ENCODE assay signal across 28 mouse cellular contexts in the genomic region with DNA sequence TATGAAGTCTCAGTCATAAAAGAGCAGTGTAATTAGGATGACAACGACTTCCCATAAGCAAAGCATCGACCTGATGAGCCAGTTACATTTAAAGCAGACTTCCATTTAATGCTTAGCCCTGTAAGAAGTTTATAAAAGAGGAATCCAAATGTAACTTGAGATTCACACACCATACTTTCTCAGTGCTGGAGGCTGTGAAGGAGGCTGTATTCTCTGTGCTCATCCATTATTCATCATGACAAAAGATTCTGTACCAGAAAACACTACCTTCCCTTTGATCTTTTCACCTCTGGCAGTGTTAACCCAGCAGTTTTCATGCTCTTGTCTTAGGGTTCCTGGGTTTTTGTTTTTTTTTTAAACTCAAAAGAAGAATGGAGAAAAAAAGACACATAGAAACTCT.
A peak's percentile ranks its signal among the peaks of the same experiment; 100 is the strongest.
DNase-seq lines count a peak whose midpoint lies in the region; ATAC-seq and TF ChIP-seq lines count a peak whose summit lies in the region.
"Had no signal": no experiment of that assay in that cellular context is flagged by ENCODE, and none has a peak within 500 bp of the region (broad histone marks: within the 10 kb centered on the region; RNA-seq: fewer than 3 reads in every experiment).

No protein-coding gene starts in this region.

- no peak for TF ChIP-seq CTCF in brain, embryonic 14.5 days (IDR thresholded peaks at IDR 0.05; ENCODE audit: borderline replicate concordance, extremely low read depth, insufficient read depth, insufficient read length)

- 0 out of 2 replicates have a peak, but pooled peaks cover 2% of the 10 kb centered on the region for H3K4me1 ChIP-seq in midbrain, embryonic 14.5 days (ENCODE audit: control insufficient read depth, insufficient read depth, low read length)
- no peaks in the 10 kb centered on the region for H3K4me1 ChIP-seq in midbrain, embryonic 13.5 days (replicated peaks)
- H3K4me1 ChIP-seq: embryonic facial prominence, embryonic 13.5 days; embryonic facial prominence, embryonic 15.5 days; forebrain, embryonic 10.5 days; forebrain, embryonic 12.5 days had no signal

- no peaks in the 10 kb centered on the region for H3K36me3 ChIP-seq in midbrain, embryonic 14.5 days (ENCODE audit: control insufficient read depth, insufficient read depth, low read length)
- H3K36me3 ChIP-seq in midbrain, embryonic 13.5 days = no peaks in the 10 kb centered on the region
- H3K36me3 ChIP-seq: embryonic facial prominence, embryonic 13.5 days; embryonic facial prominence, embryonic 15.5 days; forebrain, embryonic 10.5 days; forebrain, embryonic 12.5 days; G1E had no signal

- no peak for DNase-seq in frontal cortex, adult 2 months (ENCODE audit: extremely low spot score in 1 of 2, low spot score in 1 of 2)
- DNase-seq in midbrain, embryonic 14.5 days = peak; percentile 37
- DNase-seq in brain, embryonic 14.5 days (ENCODE audit: low read depth) = peak; percentile 28
- DNase-seq: adrenal gland, adult 8-10 months; adrenal gland, postnatal 14 days; adrenal gland, postnatal 36 days; B cell, adult 2 months; cerebellum, adult 11 months; cerebellum, adult 18-20 months; cerebellum, adult 8-10 months; cerebellum, adult 9-11 months; cerebellum, postnatal 14 days; cerebellum, postnatal 36 days; embryo, embryonic 11 days had no signal

- H3K9ac ChIP-seq in midbrain, embryonic 14.5 days (replicated peaks; ENCODE audit: low read length) = no peak overlapping the region
- H3K9ac ChIP-seq in midbrain, embryonic 13.5 days (replicated peaks) = no peak overlapping the region
- H3K9ac ChIP-seq: embryonic facial prominence, embryonic 13.5 days; embryonic facial prominence, embryonic 15.5 days; forebrain, embryonic 12.5 days had no signal

- no peaks in the 10 kb centered on the region for H3K9me3 ChIP-seq in midbrain, embryonic 14.5 days (ENCODE audit: control insufficient read depth, low read length)
- no peaks in the 10 kb centered on the region for H3K9me3 ChIP-seq in midbrain, embryonic 13.5 days
- H3K9me3 ChIP-seq: embryonic facial prominence, embryonic 13.5 days; embryonic facial prominence, embryonic 15.5 days; forebrain, embryonic 10.5 days; forebrain, embryonic 12.5 days; G1E had no signal

- 65% methylated on average over 2 of the region's 2 CpGs for WGBS in midbrain, embryonic 14.5 days
- WGBS in midbrain, embryonic 13.5 days = 50% methylated on average over 2 of the region's 2 CpGs

- H3K4me2 ChIP-seq in midbrain, embryonic 14.5 days (ENCODE audit: low read length) = no peak overlapping the region
- H3K4me2 ChIP-seq in midbrain, embryonic 13.5 days (replicated peaks) = no peak overlapping the region
- H3K4me2 ChIP-seq: embryonic facial prominence, embryonic 13.5 days; embryonic facial prominence, embryonic 15.5 days; forebrain, embryonic 12.5 days had no signal

- ATAC-seq in frontal cortex, adult (ENCODE audit: low TSS enrichment) = peak; percentile 77
- ATAC-seq in midbrain, embryonic 14.5 days (ENCODE audit: low FRiP score, low TSS enrichment) = no peak
- ATAC-seq in midbrain, embryonic 13.5 days = no peak
- ATAC-seq: activated CD4-positive, CD25-positive, alpha-beta regulatory T cell, adult 4 months; CD4-positive, CD25-positive, alpha-beta regulatory T cell, adult 4 months; forebrain, embryonic 14.5 days; forebrain, embryonic 16.5 days; Patski had no signal

- H3K27ac ChIP-seq in midbrain, embryonic 14.5 days (replicated peaks; ENCODE audit: low read depth, low read length) = no peak overlapping the region
- no peak overlapping the region for H3K27ac ChIP-seq in midbrain, embryonic 13.5 days
- H3K27ac ChIP-seq: embryonic facial prominence, embryonic 13.5 days; embryonic facial prominence, embryonic 15.5 days; forebrain, embryonic 10.5 days; forebrain, embryonic 12.5 days had no signal

- no peaks in the 10 kb centered on the region for H3K27me3 ChIP-seq in midbrain, embryonic 14.5 days (ENCODE audit: control insufficient read depth, insufficient read depth, low read length)
- no peaks in the 10 kb centered on the region for H3K27me3 ChIP-seq in midbrain, embryonic 13.5 days
- H3K27me3 ChIP-seq: CH12.LX; embryonic facial prominence, embryonic 13.5 days; embryonic facial prominence, embryonic 15.5 days; forebrain, embryonic 12.5 days; Patski had no signal

- H3K4me3 ChIP-seq in midbrain, embryonic 14.5 days (replicated peaks; ENCODE audit: low read depth, low read length) = no peak overlapping the region
- no peak overlapping the region for H3K4me3 ChIP-seq in midbrain, embryonic 13.5 days (replicated peaks)
- H3K4me3 ChIP-seq: embryonic facial prominence, embryonic 13.5 days; embryonic facial prominence, embryonic 15.5 days; erythroblast, embryonic 14.5 days; forebrain, embryonic 10.5 days; forebrain, embryonic 12.5 days had no signal

- no peak for TF ChIP-seq POLR2A in brain, embryonic 14.5 days (IDR thresholded peaks at IDR 0.05; ENCODE audit: borderline replicate concordance, extremely low read depth, insufficient read depth, insufficient read length, poor library complexity, severe bottlenecking)

Comparison
In these comparisons a context has a peak if more than half of its experiments do, and no peak if none do; other contexts are left out.
1. DNase-seq: peak in midbrain, embryonic 14.5 days (single experiment) and brain, embryonic 14.5 days (single experiment); none in frontal cortex, adult 2 months (0 of 2).